Mouse (Mus musculus): ENCODE measurements at regions not wholly inside any gene's neighbourhood (a gene's known extent, or its start where the extent isn't known, plus 50 kb on each side); places are given as distances from the start of the nearest gene placed in this dataset.

DNA sequence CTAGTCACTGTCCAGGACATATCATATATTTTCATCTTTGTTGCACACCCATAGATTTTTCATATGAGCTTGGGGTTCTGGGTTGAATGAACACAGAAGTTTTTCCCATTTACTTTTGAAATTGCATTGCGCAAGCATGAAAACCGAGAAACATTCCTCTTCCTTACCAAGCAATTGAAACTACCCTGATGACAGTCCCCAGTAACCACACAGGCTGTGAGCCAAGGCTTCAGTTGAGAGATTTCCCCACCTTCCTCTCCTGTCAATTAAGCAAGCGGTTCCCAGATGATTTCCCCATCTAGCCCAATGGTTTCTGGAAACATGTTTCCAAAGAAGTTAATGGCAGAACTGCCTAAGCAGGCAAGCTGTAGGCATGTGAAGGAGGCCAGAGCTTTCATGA is 81.8 kb upstream of the Inhba start:
- no peak for DNase-seq (ENCODE audit: low read depth, low spot score)

DNA sequence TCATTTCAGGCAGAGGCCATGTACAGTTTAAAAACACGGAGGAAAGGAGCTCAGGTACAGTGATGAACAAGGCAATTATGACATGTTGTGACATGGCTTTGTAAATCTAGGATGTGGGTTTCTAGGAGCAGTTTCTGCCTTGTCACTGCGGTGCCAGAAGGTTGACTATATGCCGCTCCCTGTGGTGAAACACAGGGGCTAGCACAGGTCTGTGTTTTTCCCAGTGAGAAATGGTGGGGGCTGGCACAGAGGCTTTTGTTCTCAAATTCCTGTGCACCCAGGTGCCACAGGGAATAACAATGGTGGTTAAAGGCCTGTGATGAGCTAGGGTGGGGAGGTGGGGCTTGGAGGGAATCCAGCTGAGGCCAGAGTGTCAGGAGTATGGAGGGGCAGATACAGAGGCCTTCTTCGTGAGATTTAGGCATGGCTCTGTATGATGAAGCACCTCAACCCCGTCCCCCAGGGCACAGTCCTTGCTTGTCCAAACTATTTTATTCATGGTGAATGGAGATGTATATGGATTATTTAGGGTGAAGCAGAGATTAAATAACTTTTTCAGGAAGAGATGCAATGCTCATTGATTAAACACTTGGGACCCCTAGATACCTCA is 80.0 kb upstream of the Inhba start:
- DNase-seq (ENCODE audit: low read depth, low spot score), result no peak

DNA sequence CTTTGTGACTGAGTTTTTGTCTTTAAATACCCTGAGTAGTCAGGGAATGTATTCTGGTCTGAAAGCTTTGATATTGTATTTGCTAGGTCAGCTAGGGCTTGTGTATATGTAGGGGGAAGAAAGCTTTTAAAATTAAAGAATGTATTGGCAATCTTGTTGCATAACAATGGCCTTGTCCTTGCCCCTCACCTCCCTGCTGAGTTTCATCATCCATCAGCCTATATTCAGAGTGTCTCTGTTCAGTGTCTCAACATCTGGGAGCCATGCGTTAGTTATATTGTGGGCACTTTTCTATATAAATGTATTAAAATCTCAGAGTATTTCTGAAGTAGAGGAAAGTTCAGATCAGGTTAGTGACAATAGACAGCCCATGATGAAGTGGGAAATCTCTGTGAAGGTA is 76.0 kb upstream of the Inhba start:
- no peak for DNase-seq (ENCODE audit: low read depth, low spot score)

DNA sequence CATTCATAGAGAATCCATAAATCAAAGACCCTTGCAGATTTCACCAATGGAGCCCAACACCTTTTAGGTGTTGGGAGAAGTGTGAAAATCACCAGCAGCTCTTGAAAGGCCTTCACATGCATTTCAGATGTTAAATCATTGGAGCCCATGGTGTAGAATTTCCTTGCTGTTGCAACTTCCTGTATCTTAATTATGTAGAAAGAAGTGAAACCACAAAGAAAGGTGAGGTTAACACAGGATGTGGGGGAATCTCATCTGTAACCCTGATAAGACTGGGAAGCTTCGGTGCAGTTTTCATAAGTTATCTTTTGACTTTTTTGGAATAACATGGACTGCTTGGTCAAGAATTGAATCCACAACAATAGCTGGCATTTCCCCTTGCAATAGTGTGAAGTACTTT is 75.5 kb upstream of the Inhba start:
- peak; percentile 59 for DNase-seq (ENCODE audit: low read depth, low spot score)

DNA sequence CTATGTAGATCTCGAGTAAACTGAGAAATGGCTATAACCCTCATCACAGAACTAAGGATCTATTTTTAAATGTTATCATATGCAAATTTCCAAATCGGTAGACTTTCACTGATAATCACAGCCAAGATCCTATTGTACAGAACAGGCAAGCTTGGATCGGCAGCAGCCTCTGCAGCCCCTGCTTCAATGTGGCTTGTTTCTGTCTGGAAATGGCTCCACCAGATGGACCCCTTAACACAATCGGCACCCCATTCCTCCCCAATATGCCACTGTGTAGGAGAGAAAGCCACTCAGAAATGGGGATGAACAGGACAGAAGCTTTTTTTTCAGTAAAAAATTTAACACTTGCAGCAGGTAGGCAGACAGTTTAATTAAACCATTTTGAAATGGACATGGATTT is 61.5 kb upstream of the Inhba start:
- no peak for DNase-seq (ENCODE audit: low read depth, low spot score)

DNA sequence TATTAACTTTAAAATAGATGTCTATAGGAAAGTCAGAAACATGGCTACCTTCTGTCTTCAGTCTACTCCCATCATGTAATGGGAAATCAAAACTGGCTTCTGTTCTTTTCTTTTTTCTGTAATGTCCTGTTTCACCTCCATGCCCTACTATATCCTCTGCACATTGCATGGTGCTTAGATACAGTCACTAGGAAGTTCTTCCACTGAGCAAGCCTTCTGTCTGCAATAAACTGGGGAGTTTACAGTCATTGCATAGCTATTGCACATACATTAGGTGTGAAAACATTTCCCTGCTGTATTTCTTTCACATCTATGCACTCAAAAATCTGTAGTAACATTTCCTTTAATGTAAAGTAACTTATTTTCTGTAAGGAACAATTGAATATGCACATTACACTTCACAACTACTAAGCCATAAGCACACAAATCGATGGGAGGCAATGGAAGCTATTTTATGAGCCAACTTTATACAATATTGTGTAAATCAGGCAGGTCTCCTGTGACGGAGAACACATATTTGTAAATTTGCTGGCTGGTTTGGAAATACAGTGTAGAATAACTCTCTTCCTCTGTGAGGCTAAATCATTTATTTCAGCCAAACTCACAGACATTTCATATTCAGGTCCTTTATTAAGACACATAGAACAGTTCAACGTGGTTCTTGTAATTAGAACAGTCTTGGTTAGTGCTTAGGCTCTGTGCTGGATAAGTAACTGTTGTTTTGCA is 60.6 kb upstream of the Inhba start:
- no peak for DNase-seq (ENCODE audit: low read depth, low spot score)
